Mouse (Mus musculus): ENCODE measurements at regions not wholly inside any gene's neighbourhood (a gene's known extent, or its start where the extent isn't known, plus 50 kb on each side); places are given as distances from the start of the nearest gene placed in this dataset.

GRCm38 (mm10) chr19:21143970-21144595 lies 128.0 kb upstream of the Zfand5 start:
- TF ChIP-seq CTCF (IDR thresholded peaks at IDR 0.05) (no peak), EP300 (IDR thresholded peaks at IDR 0.05; ENCODE audit: insufficient read depth, low read depth, low read length) (no peak)

Data from heart, adult 2 months (tissue).